ENCODE assay signal across 8 mouse cellular contexts in genomic region chr4:123082283-123083163, GRCm38 (mm10). TPM values are rescaled to one million over a fixed set of nuclear protein-coding genes. Genes with fewer than 3 reads are reported as not detected.
DNase-seq lines count a peak whose midpoint lies in the region; ATAC-seq lines count a peak whose summit lies in the region.

No protein-coding gene starts in this region.

- H3K36me3 ChIP-seq in limb, embryonic 12.5 days: no peaks in the 10 kb centered on the region
- H3K36me3 ChIP-seq in midbrain, embryonic 15.5 days (replicated peaks): no peaks in the 10 kb centered on the region

- H3K4me2 ChIP-seq in limb, embryonic 12.5 days: no peak overlapping the region
- H3K4me2 ChIP-seq in midbrain, embryonic 15.5 days: no peak overlapping the region

- no peak overlapping the region for H3K4me3 ChIP-seq in limb, embryonic 12.5 days (replicated peaks)
- H3K4me3 ChIP-seq in midbrain, embryonic 15.5 days: no peak overlapping the region

- no peak overlapping the region for H3K27ac ChIP-seq in limb, embryonic 12.5 days
- no peak overlapping the region for H3K27ac ChIP-seq in midbrain, embryonic 15.5 days

- H3K4me1 ChIP-seq in limb, embryonic 12.5 days (replicated peaks): no peaks in the 10 kb centered on the region
- H3K4me1 ChIP-seq in midbrain, embryonic 15.5 days: no peaks in the 10 kb centered on the region

- ATAC-seq in limb, embryonic 12.5 days (ENCODE audit: insufficient number of reproducible peaks, insufficient read depth, low FRiP score, low TSS enrichment, low read depth): 0 out of 2 replicates have a peak, but pooled peaks have one; percentile 49
- ATAC-seq in midbrain, embryonic 15.5 days (replicated peaks): peak; percentile 56

- peak; percentile 61 for DNase-seq in ovary, postnatal 14 days (ENCODE audit: low spot score)
- DNase-seq in ovary, adult 18-20 months (ENCODE audit: low spot score): no peak
- DNase-seq in cerebellum, adult 9-11 months: peak; percentile 63
- peak; percentile 36 to 50 for DNase-seq in frontal cortex, postnatal 25 days (ENCODE audit: low spot score in 2 of 2)
- peak; percentile 83 for DNase-seq in induced T-regulatory cell, adult 2 months (ENCODE audit: low read depth)
- DNase-seq in spleen, postnatal 36 days (ENCODE audit: low spot score in 2 of 2): peak; percentile 60 to 63

- 75% methylated on average over 20 of the region's 20 CpGs for WGBS in limb, embryonic 12.5 days
- 65% methylated on average over 20 of the region's 20 CpGs for WGBS in midbrain, embryonic 15.5 days

- H3K9ac ChIP-seq in limb, embryonic 12.5 days (replicated peaks): no peak overlapping the region
- H3K9ac ChIP-seq in midbrain, embryonic 15.5 days: no peak overlapping the region

- H3K9me3 ChIP-seq in limb, embryonic 12.5 days: no peaks in the 10 kb centered on the region
- no peaks in the 10 kb centered on the region for H3K9me3 ChIP-seq in midbrain, embryonic 15.5 days

- H3K27me3 ChIP-seq in limb, embryonic 12.5 days: peaks cover 10% of the 10 kb centered on the region; the same call in 1 of the 2 replicates
- H3K27me3 ChIP-seq in midbrain, embryonic 15.5 days (replicated peaks): no peaks in the 10 kb centered on the region

RNA-seq across cellular contexts. Expression of gene Bmp8b, which starts 22.4 kb away (rescaled TPM):
- polyA plus RNA-seq in limb, embryonic 12.5 days (2016; fragmentation: Nextera tagmentation; extraction: Ambion mirVana): 0.19 and 0.68 TPM in 2 replicates
- polyA plus RNA-seq in midbrain, embryonic 15.5 days (2015; fragmentation: Nextera tagmentation; extraction: Ambion mirVana): 0.36 and 0.56 TPM in 2 replicates

RNA-seq across cellular contexts. Expression of gene Oxct2b, which starts 33.5 kb away (rescaled TPM):
- not detected in 2 replicates for polyA plus RNA-seq in limb, embryonic 12.5 days (2016; fragmentation: Nextera tagmentation; extraction: Ambion mirVana)
- polyA plus RNA-seq in midbrain, embryonic 15.5 days (2015; fragmentation: Nextera tagmentation; extraction: Ambion mirVana): 0.25 and 0.66 TPM in 2 replicates

RNA-seq across cellular contexts. Expression of gene Ppie, which starts 57.2 kb away (rescaled TPM):
- polyA plus RNA-seq in limb, embryonic 12.5 days (2016; fragmentation: Nextera tagmentation; extraction: Ambion mirVana): 114 and 117 TPM in 2 replicates
- 55.5 and 55.6 TPM in 2 replicates for polyA plus RNA-seq in midbrain, embryonic 15.5 days (2015; fragmentation: Nextera tagmentation; extraction: Ambion mirVana)
